Mouse (Mus musculus) myocyte (in vitro differentiated cells): ENCODE data around the gene Tgif2. TPM values are rescaled to one million over a fixed set of nuclear protein-coding genes. Genes with fewer than 3 reads are reported as not detected.
"Not testable (repeated sequence)": the region's sequence is repeated elsewhere in the genome, so short reads cannot be mapped to it uniquely, and the experiment has no call there.

Source experiments
- H3K27me3 ChIP-seq: one replicate; pipeline ENCODE4 v1.6.1; 2011; ENCODE audit not compliant: control insufficient read depth, insufficient read depth, insufficient read length
- H3K36me3 ChIP-seq: one replicate; pipeline ENCODE4 v1.6.1; 2011; ENCODE audit not compliant: control insufficient read depth, insufficient read depth
- H3K4me2 ChIP-seq: one replicate; pipeline ENCODE4 v1.6.1; 2011; ENCODE audit warnings: low read depth, control low read depth
- H3K4me3 ChIP-seq: one replicate; pipeline ENCODE4 v1.5.1; 2011; ENCODE audit warnings: mild to moderate bottlenecking, control low read depth, moderate library complexity
- H3K79me2 ChIP-seq: one replicate; pipeline ENCODE4 v1.6.1; 2011; ENCODE audit not compliant: control insufficient read depth, insufficient read depth
- H3ac ChIP-seq: one replicate; pipeline ENCODE4 v1.6.1; 2011; ENCODE audit not compliant: control insufficient read depth, insufficient read length
- CEBPB ChIP-seq: IDR thresholded peaks from 2 replicates; pipeline ENCODE4 v1.6.1; 2011; ENCODE audit warnings: mild to moderate bottlenecking, moderate library complexity; ENCODE audit not compliant: poor library complexity, insufficient read depth, severe bottlenecking
- E2F4 ChIP-seq: IDR thresholded peaks from one replicate; pipeline ENCODE4 v1.6.1; 2011; ENCODE audit warnings: mild to moderate bottlenecking, control low read depth, moderate library complexity; ENCODE audit not compliant: insufficient read depth
- MAX ChIP-seq: IDR thresholded peaks from one replicate; pipeline ENCODE4 v1.6.1; 2011; ENCODE audit warnings: low read depth, mild to moderate bottlenecking, control low read depth
- MYOD1 ChIP-seq, 3 experiments: IDR thresholded peaks; one replicate each; pipeline ENCODE4 v1.6.1; 2011; ENCODE audit warnings: control low read depth in 2 of 3, low read depth in 2 of 3, mild to moderate bottlenecking in 2 of 3, moderate library complexity in 1 of 3; ENCODE audit not compliant: insufficient read length in 2 of 3, control insufficient read depth in 1 of 3
- MYOG ChIP-seq, 3 experiments: IDR thresholded peaks; one replicate each; pipeline ENCODE4 v1.6.1; 2011; ENCODE audit warnings: control low read depth in 2 of 3, low read depth in 2 of 3, mild to moderate bottlenecking in 2 of 3; ENCODE audit not compliant: insufficient read length in 2 of 3, control insufficient read depth in 1 of 3, insufficient read depth in 1 of 3
- POLR2A ChIP-seq: IDR thresholded peaks from one replicate; pipeline ENCODE4 v1.6.1; 2011; ENCODE audit warnings: low read depth, mild to moderate bottlenecking, control low read depth, moderate library complexity; ENCODE audit not compliant: insufficient read length
- POLR2AphosphoS2 ChIP-seq: IDR thresholded peaks from one replicate; pipeline ENCODE4 v1.6.1; 2011; ENCODE audit warnings: low read depth, control low read depth; ENCODE audit not compliant: insufficient read length
- REST ChIP-seq: IDR thresholded peaks from one replicate; pipeline ENCODE4 v1.6.1; 2011; ENCODE audit warnings: mild to moderate bottlenecking, control low read depth, moderate library complexity; ENCODE audit not compliant: insufficient read depth, insufficient read length
- SRF ChIP-seq: IDR thresholded peaks from one replicate; pipeline ENCODE4 v1.6.1; 2011; ENCODE audit warnings: low read depth; ENCODE audit not compliant: control insufficient read depth, insufficient read length
- TCF12 ChIP-seq: IDR thresholded peaks from one replicate; pipeline ENCODE4 v1.6.1; 2011; ENCODE audit warnings: mild to moderate bottlenecking, control low read depth; ENCODE audit not compliant: poor library complexity, insufficient read depth, severe bottlenecking
- TCF3 ChIP-seq: IDR thresholded peaks from one replicate; pipeline ENCODE4 v1.6.1; 2011; ENCODE audit warnings: low read depth, control low read depth; ENCODE audit not compliant: insufficient read length
- USF1 ChIP-seq: IDR thresholded peaks from one replicate; pipeline ENCODE4 v1.6.1; 2011; ENCODE audit warnings: low read depth, mild to moderate bottlenecking, control low read depth, moderate library complexity
- polyA plus RNA-seq: library from polyadenylated mRNA; unstranded; fragments of >200 nt; fragmentation: generic; extraction: Trizol; gene quantifications from one replicate; pipeline ENCODE4 v1.2.1, GENCODE M21; 2012; ENCODE audit warnings: missing spikeins

The Tgif2 gene
- polyA plus RNA-seq, 1 experiment: 11.2 TPM

GRCm38 (mm10) chr2:156898374-156898773 lies 58.6 kb downstream of the Tgif2 start:
- no peak overlapping the region for H3ac ChIP-seq

GRCm38 (mm10) chr2:156899184-156899583 lies 59.4 kb downstream of the Tgif2 start:
- no peak for TF ChIP-seq SRF
- TF ChIP-seq MYOG (IDR thresholded peaks at IDR 0.05; ENCODE audit: control insufficient read depth in 1 of 3, insufficient read depth in 1 of 3, insufficient read length in 2 of 3, low read depth in 2 of 3): no peak
- TF ChIP-seq POLR2AphosphoS2: no peak
- TF ChIP-seq MYOD1 (IDR thresholded peaks at IDR 0.05; ENCODE audit: control insufficient read depth in 1 of 3, insufficient read length in 2 of 3, low read depth in 2 of 3): no peak
- TF ChIP-seq E2F4: no peak
- no peak for TF ChIP-seq POLR2A
- no peak for TF ChIP-seq USF1
- no peak for TF ChIP-seq CEBPB
- TF ChIP-seq MAX: no peak
- TF ChIP-seq REST: no peak
- no peak for TF ChIP-seq TCF3
- no peak for TF ChIP-seq TCF12
- Histone ChIP-seq H3K4me3 (no peak overlapping the region), H3ac (no peak overlapping the region), H3K79me2 (no peaks in the 10 kb centered on the region), H3K27me3 (peaks cover 8% of the 10 kb centered on the region), H3K4me2 (no peak overlapping the region), H3K36me3 (no peaks in the 10 kb centered on the region)

More at GRCm38 (mm10) chr2:156898374-156898773, 58.6 kb downstream of the Tgif2 start:
- H3K4me2 ChIP-seq: no peak overlapping the region
- H3K4me3 ChIP-seq: no peak overlapping the region
- no peaks in the 10 kb centered on the region for H3K36me3 ChIP-seq
- H3K27me3 ChIP-seq: peaks cover 8% of the 10 kb centered on the region
- TF ChIP-seq TCF3 (no peak), MYOG (IDR thresholded peaks at IDR 0.05; ENCODE audit: control insufficient read depth in 1 of 3, insufficient read depth in 1 of 3, insufficient read length in 2 of 3, low read depth in 2 of 3) (no peak), TCF12 (no peak), USF1 (no peak), REST (no peak), MAX (no peak), MYOD1 (IDR thresholded peaks at IDR 0.05; ENCODE audit: control insufficient read depth in 1 of 3, insufficient read length in 2 of 3, low read depth in 2 of 3) (no peak)
- no peaks in the 10 kb centered on the region for H3K79me2 ChIP-seq

- no peak overlapping the region for H3K4me2 ChIP-seq
- no peak overlapping the region for H3ac ChIP-seq
- TF ChIP-seq POLR2A (no peak), TCF12 (no peak), MAX (no peak), E2F4 (no peak), TCF3 (no peak), SRF (no peak), REST (no peak), MYOD1 (IDR thresholded peaks at IDR 0.05; ENCODE audit: control insufficient read depth in 1 of 3, insufficient read length in 2 of 3, low read depth in 2 of 3) (no peak), CEBPB (no peak), USF1 (no peak), POLR2AphosphoS2 (no peak), MYOG (IDR thresholded peaks at IDR 0.05; ENCODE audit: control insufficient read depth in 1 of 3, insufficient read depth in 1 of 3, insufficient read length in 2 of 3, low read depth in 2 of 3) (no peak)
- H3K4me3 ChIP-seq: no peak overlapping the region
- no peaks in the 10 kb centered on the region for H3K79me2 ChIP-seq
- H3K36me3 ChIP-seq: no peaks in the 10 kb centered on the region
- peaks cover 8% of the 10 kb centered on the region for H3K27me3 ChIP-seq
Measured at GRCm38 (mm10) chr2:156901344-156901743, 61.5 kb downstream of the Tgif2 start.

GRCm38 (mm10) chr2:156901883-156902282 lies 62.1 kb downstream of the Tgif2 start:
- TF ChIP-seq USF1 (no peak), POLR2A (no peak)
- Histone ChIP-seq H3K27me3 (peaks cover 8% of the 10 kb centered on the region), H3K79me2 (no peaks in the 10 kb centered on the region), H3K4me3 (no peak overlapping the region), H3K4me2 (no peak overlapping the region), H3ac (no peak overlapping the region), H3K36me3 (no peaks in the 10 kb centered on the region)

GRCm38 (mm10) chr2:156902411-156902810 lies 62.6 kb downstream of the Tgif2 start:
- not testable (repeated sequence) for H3K27me3 ChIP-seq, H3ac ChIP-seq, H3K79me2 ChIP-seq, H3K4me3 ChIP-seq, H3K4me2 ChIP-seq, H3K36me3 ChIP-seq

- Histone ChIP-seq H3K36me3 (no peaks in the 10 kb centered on the region), H3K4me3 (no peak overlapping the region), H3K4me2 (no peak overlapping the region), H3K27me3 (no peaks in the 10 kb centered on the region), H3ac (no peak overlapping the region), H3K79me2 (no peaks in the 10 kb centered on the region)
- TF ChIP-seq MAX (no peak), USF1 (no peak), MYOD1 (IDR thresholded peaks at IDR 0.05; ENCODE audit: control insufficient read depth in 1 of 3, insufficient read length in 2 of 3, low read depth in 2 of 3) (no peak), TCF3 (no peak), POLR2AphosphoS2 (no peak), TCF12 (no peak), SRF (no peak)
Measured at GRCm38 (mm10) chr2:156903367-156903766, 63.6 kb downstream of the Tgif2 start.
